Mouse (Mus musculus) stomach, embryonic 15.5 days (tissue): ENCODE measurements at regions not wholly inside any gene's neighbourhood (a gene's known extent, or its start where the extent isn't known, plus 50 kb on each side); places are given as distances from the start of the nearest gene placed in this dataset.

Source experiments
- ATAC-seq: fragments of 200-750 bp; cut with Nextera tagmentation; 2 replicates; pipeline ENCODE4 v1.8.0; 2017; ENCODE audit warnings: low read depth, moderate number of reproducible peaks, moderate TSS enrichment; ENCODE audit not compliant: insufficient read depth, low FRiP score
- H3K27ac ChIP-seq: fragments of 300-500 bp; sonication (generic); 2 replicates; pipeline ENCODE4 v1.5.1; 2015; ENCODE audit warnings: mild to moderate bottlenecking, inconsistent platforms
- H3K27me3 ChIP-seq: fragments of 300-500 bp; sonication (generic); replicated peaks from 2 replicates; pipeline ENCODE4 v1.6.1; 2015; ENCODE audit warnings: inconsistent platforms
- H3K36me3 ChIP-seq: fragments of 300-500 bp; sonication (generic); 2 replicates; pipeline ENCODE4 v1.6.1; 2015; ENCODE audit warnings: inconsistent platforms
- H3K4me1 ChIP-seq: fragments of 300-500 bp; sonication (generic); 2 replicates; pipeline ENCODE4 v1.6.1; 2015; ENCODE audit warnings: inconsistent platforms
- H3K4me2 ChIP-seq: fragments of 300-500 bp; sonication (generic); 2 replicates; pipeline ENCODE4 v1.6.1; 2015; ENCODE audit warnings: mild to moderate bottlenecking, inconsistent platforms
- H3K4me3 ChIP-seq: fragments of 300-500 bp; sonication (generic); replicated peaks from 2 replicates; pipeline ENCODE4 v1.5.1; 2015; ENCODE audit warnings: inconsistent platforms
- H3K9ac ChIP-seq: fragments of 300-500 bp; sonication (generic); 2 replicates; pipeline ENCODE4 v1.6.1; 2015; ENCODE audit warnings: inconsistent platforms
- H3K9me3 ChIP-seq: fragments of 300-500 bp; sonication (generic); 2 replicates; pipeline ENCODE4 v1.6.1; 2016; ENCODE audit warnings: inconsistent platforms
- WGBS: fragments of 180-500 bp; shearing (Covaris S2); methylation state at CpG from one replicate; pipeline ENCODE4 v1.1.7; 2015; 5-methylcytosine and 5-hydroxymethylcytosine counted together

GRCm38 (mm10) chr2:30525295-30525694 is 51.3 kb upstream of the Ier5l start:
- no peak for ATAC-seq
- no peaks in the 10 kb centered on the region for H3K36me3 ChIP-seq
- no peaks in the 10 kb centered on the region for H3K27me3 ChIP-seq
- no peaks in the 10 kb centered on the region for H3K9me3 ChIP-seq
- no peak overlapping the region for H3K9ac ChIP-seq
- WGBS: 34% methylated on average over 9 of the region's 9 CpGs
- H3K4me2 ChIP-seq: no peak overlapping the region
- H3K27ac ChIP-seq: no peak overlapping the region
- H3K4me3 ChIP-seq: no peak overlapping the region
- H3K4me1 ChIP-seq: no peaks in the 10 kb centered on the region; the same call in 1 of the 2 replicates

GRCm38 (mm10) chr2:30525831-30526230 is 51.8 kb upstream of the Ier5l start:
- H3K4me2 ChIP-seq: no peak overlapping the region
- H3K4me3 ChIP-seq: no peak overlapping the region
- no peak for ATAC-seq
- no peak overlapping the region for H3K27ac ChIP-seq
- H3K9ac ChIP-seq: no peak overlapping the region
- WGBS: 35% methylated on average over 3 of the region's 3 CpGs
- H3K4me1 ChIP-seq: no peaks in the 10 kb centered on the region; the same call in 1 of the 2 replicates
- H3K27me3 ChIP-seq: no peaks in the 10 kb centered on the region
- no peaks in the 10 kb centered on the region for H3K36me3 ChIP-seq
- no peaks in the 10 kb centered on the region for H3K9me3 ChIP-seq

DNA sequence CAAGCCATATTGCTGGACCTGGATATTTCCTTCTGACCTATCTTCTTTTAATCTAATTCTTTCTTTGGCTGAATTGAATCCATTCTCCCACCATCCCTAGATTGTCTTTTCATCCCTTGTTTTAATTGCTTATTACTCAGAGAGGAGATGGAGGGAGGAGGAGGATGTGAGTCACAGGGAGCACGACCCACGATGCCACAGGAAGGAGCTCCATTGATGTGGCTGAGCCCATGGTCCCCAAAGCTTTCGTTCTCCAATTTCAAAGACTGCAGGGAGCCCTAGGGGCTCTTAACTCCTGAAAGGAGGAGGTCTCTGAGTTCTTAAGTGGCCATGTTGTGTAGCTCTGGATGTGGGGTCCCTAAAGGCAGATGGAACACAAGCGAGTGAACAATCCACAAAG is 53.5 kb upstream of the Ier5l start:
- Histone ChIP-seq H3K4me3 (no peak overlapping the region), H3K4me2 (no peak overlapping the region), H3K36me3 (no peaks in the 10 kb centered on the region), H3K4me1 (no peaks in the 10 kb centered on the region; the same call in 1 of the 2 replicates), H3K9me3 (no peaks in the 10 kb centered on the region), H3K27me3 (no peaks in the 10 kb centered on the region), H3K27ac (no peak overlapping the region), H3K9ac (no peak overlapping the region)
- whole genome bisulfite sequencing: 41% methylated on average over 4 of the region's 4 CpGs
- no peak for ATAC-seq

GRCm38 (mm10) chr2:30532948-30533347 is 58.9 kb upstream of the Ier5l start:
- H3K27ac ChIP-seq: no peak overlapping the region
- H3K27me3 ChIP-seq: no peaks in the 10 kb centered on the region
- ATAC-seq: no peak
- no peaks in the 10 kb centered on the region for H3K9me3 ChIP-seq
- H3K4me2 ChIP-seq: no peak overlapping the region
- no peaks in the 10 kb centered on the region for H3K36me3 ChIP-seq
- no peak overlapping the region for H3K9ac ChIP-seq
- no peaks in the 10 kb centered on the region for H3K4me1 ChIP-seq
- no peak overlapping the region for H3K4me3 ChIP-seq

- H3K36me3 ChIP-seq: no peaks in the 10 kb centered on the region
- H3K4me3 ChIP-seq: no peak overlapping the region
- WGBS: 94% methylated on average over 6 of the region's 6 CpGs
- no peaks in the 10 kb centered on the region for H3K9me3 ChIP-seq
- H3K4me1 ChIP-seq: no peaks in the 10 kb centered on the region
- no peak overlapping the region for H3K27ac ChIP-seq
- no peak overlapping the region for H3K4me2 ChIP-seq
- no peaks in the 10 kb centered on the region for H3K27me3 ChIP-seq
- ATAC-seq: no peak
- no peak overlapping the region for H3K9ac ChIP-seq
Measured at GRCm38 (mm10) chr2:30533367-30533766, 59.3 kb upstream of the Ier5l start.

- H3K36me3 ChIP-seq: no peaks in the 10 kb centered on the region
- no peak overlapping the region for H3K27ac ChIP-seq
- H3K4me1 ChIP-seq: no peaks in the 10 kb centered on the region
- H3K9me3 ChIP-seq: no peaks in the 10 kb centered on the region
- H3K4me3 ChIP-seq: no peak overlapping the region
- no peak overlapping the region for H3K9ac ChIP-seq
- ATAC-seq: no peak
- 52% methylated on average over 10 of the region's 10 CpGs for WGBS
- H3K4me2 ChIP-seq: 0 out of 2 replicates have a peak overlapping the region, but pooled peaks have one; percentile 19
- H3K27me3 ChIP-seq: no peaks in the 10 kb centered on the region
Measured at GRCm38 (mm10) chr2:30534485-30534884, 60.4 kb upstream of the Cstad start.

DNA sequence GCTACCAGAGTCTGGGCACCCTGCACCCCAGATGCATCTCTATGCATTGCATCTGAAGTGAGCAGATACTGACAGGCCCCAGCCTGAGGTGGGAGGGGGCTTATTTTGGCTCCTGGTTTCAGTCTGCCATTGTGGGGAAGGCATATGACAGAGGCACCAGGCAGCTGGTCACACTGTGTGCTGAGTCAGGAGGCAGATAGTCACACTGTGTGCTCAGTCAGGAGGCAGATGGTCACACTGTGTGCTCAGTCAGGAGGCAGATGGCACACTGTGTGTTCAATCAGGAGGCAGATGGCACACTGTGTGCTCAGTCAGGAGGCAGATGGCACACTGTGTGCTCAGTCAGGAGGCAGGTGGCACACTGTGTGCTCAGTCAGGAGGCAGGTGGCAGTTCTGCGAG is 55.5 kb upstream of the Cstad start:
- no peaks in the 10 kb centered on the region for H3K36me3 ChIP-seq
- no peaks in the 10 kb centered on the region for H3K27me3 ChIP-seq
- H3K4me3 ChIP-seq: no peak overlapping the region
- H3K9ac ChIP-seq: no peak overlapping the region
- no peak for ATAC-seq
- H3K4me1 ChIP-seq: peaks cover 15% of the 10 kb centered on the region; the same call in 1 of the 2 replicates
- no peaks in the 10 kb centered on the region for H3K9me3 ChIP-seq
- WGBS: 88% methylated on average over 1 of the region's 1 CpGs
- H3K4me2 ChIP-seq: no peak overlapping the region
- no peak overlapping the region for H3K27ac ChIP-seq

- no peak overlapping the region for H3K9ac ChIP-seq
- no peaks in the 10 kb centered on the region for H3K27me3 ChIP-seq
- no peak overlapping the region for H3K4me2 ChIP-seq
- H3K4me1 ChIP-seq: peaks cover 30% of the 10 kb centered on the region
- H3K27ac ChIP-seq: no peak overlapping the region
- no peaks in the 10 kb centered on the region for H3K36me3 ChIP-seq
- no peak overlapping the region for H3K4me3 ChIP-seq
- WGBS: 40% methylated on average over 4 of the region's 4 CpGs
- H3K9me3 ChIP-seq: no peaks in the 10 kb centered on the region
- ATAC-seq: no peak
Measured at GRCm38 (mm10) chr2:30541541-30541940, 53.3 kb upstream of the Cstad start.

DNA sequence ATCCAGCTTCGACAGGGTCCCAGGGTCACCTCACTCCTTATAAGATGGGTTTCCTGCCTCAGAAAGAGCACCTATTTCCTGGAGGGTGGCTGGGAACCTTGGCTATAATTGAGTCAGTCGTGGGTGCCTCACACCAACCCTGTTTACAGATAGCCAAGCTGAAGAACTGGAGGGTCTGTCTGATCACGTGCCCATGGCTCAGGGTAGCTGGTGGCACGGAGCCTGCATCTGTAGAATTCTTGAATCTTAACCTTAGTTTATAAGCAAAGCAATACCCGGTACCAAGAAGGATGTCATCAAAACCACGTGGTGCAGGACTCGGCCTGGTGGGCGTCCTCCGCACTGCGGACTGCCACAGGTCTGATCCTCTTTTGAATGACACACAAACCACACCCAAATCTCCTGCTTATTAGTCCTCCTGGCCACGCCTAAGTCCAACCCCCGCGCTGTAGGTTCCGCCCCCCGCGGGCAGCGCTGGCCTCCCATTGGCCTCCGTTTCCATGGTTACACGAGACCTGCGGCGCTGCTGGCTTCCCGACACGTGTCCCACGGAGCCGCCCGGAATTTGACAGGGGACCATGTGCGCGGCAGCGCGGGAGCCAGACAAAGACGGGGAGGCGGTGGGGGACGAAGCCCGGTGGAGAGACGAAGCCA is 49.9 kb upstream of the Cstad start:
- no peak overlapping the region for H3K27ac ChIP-seq
- no peaks in the 10 kb centered on the region for H3K9me3 ChIP-seq
- peak overlapping the region; percentile 76 for H3K4me2 ChIP-seq
- H3K27me3 ChIP-seq: no peaks in the 10 kb centered on the region
- 2% methylated on average over 35 of the region's 35 CpGs for WGBS
- ATAC-seq: peak; percentile 80
- no peak overlapping the region for H3K9ac ChIP-seq
- H3K4me1 ChIP-seq: peaks cover 37% of the 10 kb centered on the region
- no peaks in the 10 kb centered on the region for H3K36me3 ChIP-seq
- peak overlapping the region; percentile 28 for H3K4me3 ChIP-seq
